Mouse (Mus musculus) cortical plate, adult 2 months (tissue): ENCODE data around the gene Rnf224. TPM values are rescaled to one million over a fixed set of nuclear protein-coding genes. Genes with fewer than 3 reads are reported as not detected.

ENCODE experiments used
- H3K27ac ChIP-seq: fragments of 200-500 bp; 2 replicates; pipeline ENCODE4 v1.5.1; 2012; ENCODE audit warnings: low read length, control low read depth, inconsistent platforms; ENCODE audit not compliant: insufficient read depth
- H3K4me1 ChIP-seq: fragments of 200-500 bp; 2 replicates; pipeline ENCODE4 v1.6.1; 2011; ENCODE audit warnings: low read length; ENCODE audit not compliant: control insufficient read depth, insufficient read depth
- H3K4me3 ChIP-seq: fragments of 200-500 bp; 2 replicates; pipeline ENCODE4 v1.5.1; 2011; ENCODE audit warnings: mild to moderate bottlenecking, low read length, control low read depth; ENCODE audit not compliant: insufficient read depth
- CTCF ChIP-seq: fragments of 200-500 bp; IDR thresholded peaks from 2 replicates; pipeline ENCODE4 v1.5.1; 2011; ENCODE audit warnings: mild to moderate bottlenecking, control low read depth, low read length; ENCODE audit not compliant: insufficient read depth; ENCODE audit errors: extremely low read depth
- POLR2A ChIP-seq: fragments of 200-500 bp; IDR thresholded peaks from 2 replicates; pipeline ENCODE4 v1.6.1; 2011; ENCODE audit warnings: mild to moderate bottlenecking, low read length, control low read depth; ENCODE audit not compliant: insufficient read depth; ENCODE audit errors: extremely low read depth
- polyA plus RNA-seq: library from polyadenylated mRNA; depleted of rRNA; stranded (reverse); fragments of >200 nt; gene quantifications from 2 replicates; pipeline ENCODE4 v1.2.3, GENCODE M21; 2012

Gene Rnf224
- polyA plus RNA-seq, 1 experiment = not detected

- Histone ChIP-seq H3K4me3 (peak overlapping the region; percentile 80; the same call in 1 of the 2 replicates), H3K4me1 (peaks cover 5% of the 10 kb centered on the region), H3K27ac (no peak overlapping the region)
- TF ChIP-seq POLR2A = no peak
- no peak for TF ChIP-seq CTCF
Observed at GRCm38 (mm10) chr2:25240310-25240709, 3.7 kb upstream of the Rnf224 start.

GRCm38 (mm10) chr2:25239766-25240165 is 3.2 kb upstream of the Rnf224 start:
- no peak for TF ChIP-seq CTCF
- no peak for TF ChIP-seq POLR2A
- Histone ChIP-seq H3K27ac (no peak overlapping the region), H3K4me1 (peaks cover 5% of the 10 kb centered on the region), H3K4me3 (no peak overlapping the region)

GRCm38 (mm10) chr2:25238106-25238505 is 1.5 kb upstream of the Rnf224 start:
- no peak overlapping the region for H3K27ac ChIP-seq
- no peak for TF ChIP-seq CTCF
- TF ChIP-seq POLR2A = no peak
- no peak overlapping the region for H3K4me3 ChIP-seq
- H3K4me1 ChIP-seq = peaks cover 3% of the 10 kb centered on the region; the same call in 1 of the 2 replicates

- H3K4me3 ChIP-seq = no peak overlapping the region
- peaks cover 3% of the 10 kb centered on the region; the same call in 1 of the 2 replicates for H3K4me1 ChIP-seq
Observed at GRCm38 (mm10) chr2:25237522-25237921, 935 bp upstream of the Rnf224 start.

GRCm38 (mm10) chr2:25234551-25235220 is 1.9 kb downstream of the Rnf224 start:
- Histone ChIP-seq H3K27ac (no peak overlapping the region), H3K4me3 (no peak overlapping the region), H3K4me1 (no peaks in the 10 kb centered on the region)
- TF ChIP-seq CTCF (no peak), POLR2A (no peak)

More at GRCm38 (mm10) chr2:25237522-25237921, 935 bp upstream of the Rnf224 start:
- TF ChIP-seq CTCF (no peak), POLR2A (no peak)
- no peak overlapping the region for H3K27ac ChIP-seq

- no peaks in the 10 kb centered on the region for H3K4me1 ChIP-seq
- no peak within 1 kb of the TSS for H3K4me3 ChIP-seq
- no peak within 1 kb of the TSS for H3K27ac ChIP-seq
- TF ChIP-seq CTCF = no peak
- no peak for TF ChIP-seq POLR2A
Observed at GRCm38 (mm10) chr2:25234050-25234449, 2.5 kb downstream of the Rnf224 start, which contains the start of gene Slc34a3. Gene Slc34a3, minus strand, starts transcription at chr2:25234364.

- Histone ChIP-seq H3K4me1 (no peaks in the 10 kb centered on the region), H3K4me3 (no peak overlapping the region), H3K27ac (no peak overlapping the region)
- TF ChIP-seq CTCF = no peak
- TF ChIP-seq POLR2A = no peak
Observed at GRCm38 (mm10) chr2:25233421-25233820, 3.2 kb downstream of the Rnf224 start.

- Histone ChIP-seq H3K27ac (no peak overlapping the region), H3K4me3 (no peak overlapping the region), H3K4me1 (no peaks in the 10 kb centered on the region)
- TF ChIP-seq POLR2A = no peak
- no peak for TF ChIP-seq CTCF
Observed at GRCm38 (mm10) chr2:25231038-25231437, 5.5 kb downstream of the Rnf224 start.

- no peak overlapping the region for H3K27ac ChIP-seq
- no peak overlapping the region for H3K4me3 ChIP-seq
- no peaks in the 10 kb centered on the region for H3K4me1 ChIP-seq
- no peak for TF ChIP-seq POLR2A
- TF ChIP-seq CTCF = no peak
Observed at GRCm38 (mm10) chr2:25230581-25230980, 6.0 kb downstream of the Rnf224 start.

GRCm38 (mm10) chr2:25229582-25229981 is 7.0 kb downstream of the Rnf224 start:
- Histone ChIP-seq H3K27ac (no peak overlapping the region), H3K4me1 (no peaks in the 10 kb centered on the region), H3K4me3 (no peak overlapping the region)
- no peak for TF ChIP-seq POLR2A
- no peak for TF ChIP-seq CTCF
